ENCODE assay signal across 8 mouse cellular contexts in the genomic region with DNA sequence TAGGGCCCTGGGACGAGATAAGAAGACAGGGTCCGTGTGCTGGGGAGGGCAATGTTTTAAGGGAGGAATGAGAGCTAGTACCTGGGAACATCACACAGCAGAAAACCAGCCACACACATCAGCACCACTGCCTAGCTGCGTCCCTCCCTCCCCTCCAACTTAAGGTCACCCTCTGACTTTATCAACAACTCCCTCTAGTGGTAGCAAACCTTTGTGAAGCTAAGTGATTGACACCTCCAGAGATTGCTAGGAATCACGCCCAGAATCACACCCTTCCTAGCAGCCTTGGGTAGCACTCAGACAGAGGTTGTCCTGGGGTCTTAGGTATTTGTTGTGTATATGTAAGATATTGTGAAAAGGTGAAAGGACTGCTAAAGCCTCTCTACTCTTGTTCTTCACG. TPM values are rescaled to one million over a fixed set of nuclear protein-coding genes. Genes with fewer than 3 reads are reported as not detected.
DNase-seq lines count a peak whose midpoint lies in the region; ATAC-seq and TF ChIP-seq lines count a peak whose summit lies in the region.

No protein-coding gene starts in this region.

- no peaks in the 10 kb centered on the region for H3K9me3 ChIP-seq in forebrain, postnatal 0 days (ENCODE audit: low read length)
- H3K9me3 ChIP-seq in forebrain, embryonic 10.5 days: no peaks in the 10 kb centered on the region
- no peaks in the 10 kb centered on the region for H3K9me3 ChIP-seq in neural tube, embryonic 13.5 days

- H3K27me3 ChIP-seq in forebrain, postnatal 0 days (ENCODE audit: insufficient read depth, low read length): no peaks in the 10 kb centered on the region
- H3K27me3 ChIP-seq in forebrain, embryonic 10.5 days (ENCODE audit: poor library complexity, severe bottlenecking): no peaks in the 10 kb centered on the region
- no peaks in the 10 kb centered on the region for H3K27me3 ChIP-seq in neural tube, embryonic 13.5 days

- peak; percentile 57 for TF ChIP-seq CTCF in forebrain, postnatal 0 days (IDR thresholded peaks at IDR 0.05; ENCODE audit: low read depth)

- no peak overlapping the region for H3K4me2 ChIP-seq in forebrain, postnatal 0 days (ENCODE audit: low read depth)
- H3K4me2 ChIP-seq in neural tube, embryonic 13.5 days: no peak overlapping the region

- peak; percentile 10 for DNase-seq in forebrain, postnatal 0 days
- no peak for DNase-seq in forebrain, embryonic 10.5 days (ENCODE audit: extremely low spot score, low spot score)
- no peak for DNase-seq in neural tube, embryonic 10.5 days (ENCODE audit: extremely low spot score, low spot score)
- DNase-seq in thymus, postnatal 25 days: peak; percentile 13
- DNase-seq in gastrocnemius, postnatal 10 days: no peak
- DNase-seq in right cerebral cortex, postnatal 10 days (ENCODE audit: low spot score in 2 of 2): no peak

- 68% methylated on average over 5 of the region's 5 CpGs for WGBS in forebrain, postnatal 0 days
- WGBS in forebrain, embryonic 10.5 days: 70% methylated on average over 5 of the region's 5 CpGs
- WGBS in neural tube, embryonic 13.5 days: 66% methylated on average over 5 of the region's 5 CpGs

- H3K9ac ChIP-seq in forebrain, postnatal 0 days: no peak overlapping the region
- H3K9ac ChIP-seq in neural tube, embryonic 13.5 days: no peak overlapping the region

- ATAC-seq in forebrain, postnatal 0 days: no peak; the same call in 1 of the 2 replicates
- peak; percentile 56; the same call in 1 of the 2 replicates for ATAC-seq in neural tube, embryonic 13.5 days (ENCODE audit: low read depth)
- ATAC-seq in hematopoietic stem cell, adult 5-6 weeks (replicated peaks in 1 of 2; ENCODE audit: insufficient read depth in 1 of 2, low FRiP score in 2 of 2, low TSS enrichment in 1 of 2, low read depth in 1 of 2, poor library complexity in 2 of 2, severe bottlenecking in 2 of 2): peak; percentile 56 to 64; a peak in 3 of 4 replicates

- H3K27ac ChIP-seq in forebrain, postnatal 0 days (ENCODE audit: low read depth, low read length): no peak overlapping the region
- H3K27ac ChIP-seq in forebrain, embryonic 10.5 days: no peak overlapping the region
- H3K27ac ChIP-seq in neural tube, embryonic 13.5 days (replicated peaks): no peak overlapping the region

- no peaks in the 10 kb centered on the region for H3K4me1 ChIP-seq in forebrain, postnatal 0 days (ENCODE audit: insufficient read depth)
- H3K4me1 ChIP-seq in forebrain, embryonic 10.5 days: no peaks in the 10 kb centered on the region
- no peaks in the 10 kb centered on the region for H3K4me1 ChIP-seq in neural tube, embryonic 13.5 days (replicated peaks)

- H3K4me3 ChIP-seq in forebrain, postnatal 0 days (ENCODE audit: low read depth, low read length): no peak overlapping the region
- H3K4me3 ChIP-seq in forebrain, embryonic 10.5 days: no peak overlapping the region
- H3K4me3 ChIP-seq in neural tube, embryonic 13.5 days: no peak overlapping the region

- H3K36me3 ChIP-seq in forebrain, postnatal 0 days (ENCODE audit: insufficient read depth): peaks cover 20% of the 10 kb centered on the region
- peaks cover 42% of the 10 kb centered on the region for H3K36me3 ChIP-seq in forebrain, embryonic 10.5 days (replicated peaks)
- H3K36me3 ChIP-seq in neural tube, embryonic 13.5 days: peaks cover 38% of the 10 kb centered on the region

RNA-seq across cellular contexts. Expression of a gene that starts 56.4 kb away (rescaled TPM):
- 10.8 and 15.5 TPM in 2 replicates for total RNA-seq in forebrain, postnatal 0 days (2014; rRNA removed)
- 2.3 and 3.5 TPM in 2 replicates for polyA plus RNA-seq in forebrain, postnatal 0 days (2015; fragmentation: Nextera tagmentation; extraction: Ambion mirVana)
- 2.3 and 2.6 TPM in 2 replicates for polyA plus RNA-seq in forebrain, embryonic 10.5 days (2016; fragmentation: Nextera tagmentation; extraction: Ambion mirVana)
- polyA plus RNA-seq in neural tube, embryonic 13.5 days (2015; fragmentation: Nextera tagmentation; extraction: Ambion mirVana): 9.8 and 10.0 TPM in 2 replicates
- total RNA-seq in hematopoietic stem cell, adult 5-6 weeks (2017): 0.65 and 1.8 TPM in 2 replicates
- under 1 TPM; 0.27 to 0.42 TPM for total RNA-seq in gastrocnemius, postnatal 10 days (2021)

Comparison
In these comparisons a context has a peak if more than half of its experiments do, and no peak if none do; other contexts are left out.
1. DNase-seq: peak in forebrain, postnatal 0 days (single experiment) and thymus, postnatal 25 days (single experiment); none in forebrain, embryonic 10.5 days (single experiment), neural tube, embryonic 10.5 days (single experiment), gastrocnemius, postnatal 10 days (single experiment) and right cerebral cortex, postnatal 10 days (0 of 2).